Mouse (Mus musculus) G1E (cell line): ENCODE data around the gene Rnf103.

Source experiments
- CTCF ChIP-seq: IDR thresholded peaks from 2 replicates; pipeline ENCODE4 v1.5.1; 2012; ENCODE audit warnings: low read depth, low read length, inconsistent platforms, mixed read lengths
- TAL1 ChIP-seq: conservative IDR thresholded peaks from 2 replicates; pipeline ENCODE4 v1.6.1; 2012; ENCODE audit warnings: low read depth, low read length, inconsistent platforms, mixed read lengths

GRCm38 (mm10) chr6:71485246-71485645 is 8.4 kb upstream of the Rnf103 start:
- TF ChIP-seq TAL1 (no peak), CTCF (no peak)
